Mouse (Mus musculus): ENCODE data around the gene Diras1.

DNA sequence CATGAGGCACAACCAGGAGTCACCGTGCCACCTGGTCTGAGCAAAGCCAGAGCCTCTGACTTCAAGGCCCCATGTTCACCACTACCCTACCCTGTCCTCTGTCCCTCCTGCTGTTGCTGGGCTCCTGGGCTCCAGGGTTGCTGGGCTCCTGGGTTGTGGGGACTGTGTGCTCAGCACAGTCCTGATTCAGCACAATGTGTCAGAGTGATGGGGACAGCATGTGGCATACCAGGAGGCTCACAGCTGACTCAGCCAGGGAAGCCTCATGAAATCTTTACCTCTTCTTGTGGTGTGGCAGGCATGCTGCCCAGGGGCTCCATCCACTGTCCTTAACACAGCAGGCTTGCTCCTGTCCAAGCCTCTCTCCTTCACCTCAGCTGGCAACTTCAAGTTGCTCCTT, 33.5 kb downstream of the Diras1 start:
- TF ChIP-seq TAL1 (IDR thresholded peaks at IDR 0.05; ENCODE audit: low read length) (no peak), GATA1 (IDR thresholded peaks at IDR 0.05; ENCODE audit: low read length) (no peak)

Measured in erythroblast, embryonic 14.5 days (primary cell).